Mouse (Mus musculus) stomach, postnatal 0 days (tissue): ENCODE data around the gene Ankrd42.

Experiments
- CTCF ChIP-seq: IDR thresholded peaks from 2 replicates; pipeline ENCODE4 v1.5.1; 2016; ENCODE audit warnings: antibody characterized with exemption, low read depth, mild to moderate bottlenecking, moderate library complexity
- EP300 ChIP-seq: optimal IDR thresholded peaks from 2 replicates; pipeline ENCODE3; 2016; ENCODE audit warnings: antibody characterized with exemption

DNA sequence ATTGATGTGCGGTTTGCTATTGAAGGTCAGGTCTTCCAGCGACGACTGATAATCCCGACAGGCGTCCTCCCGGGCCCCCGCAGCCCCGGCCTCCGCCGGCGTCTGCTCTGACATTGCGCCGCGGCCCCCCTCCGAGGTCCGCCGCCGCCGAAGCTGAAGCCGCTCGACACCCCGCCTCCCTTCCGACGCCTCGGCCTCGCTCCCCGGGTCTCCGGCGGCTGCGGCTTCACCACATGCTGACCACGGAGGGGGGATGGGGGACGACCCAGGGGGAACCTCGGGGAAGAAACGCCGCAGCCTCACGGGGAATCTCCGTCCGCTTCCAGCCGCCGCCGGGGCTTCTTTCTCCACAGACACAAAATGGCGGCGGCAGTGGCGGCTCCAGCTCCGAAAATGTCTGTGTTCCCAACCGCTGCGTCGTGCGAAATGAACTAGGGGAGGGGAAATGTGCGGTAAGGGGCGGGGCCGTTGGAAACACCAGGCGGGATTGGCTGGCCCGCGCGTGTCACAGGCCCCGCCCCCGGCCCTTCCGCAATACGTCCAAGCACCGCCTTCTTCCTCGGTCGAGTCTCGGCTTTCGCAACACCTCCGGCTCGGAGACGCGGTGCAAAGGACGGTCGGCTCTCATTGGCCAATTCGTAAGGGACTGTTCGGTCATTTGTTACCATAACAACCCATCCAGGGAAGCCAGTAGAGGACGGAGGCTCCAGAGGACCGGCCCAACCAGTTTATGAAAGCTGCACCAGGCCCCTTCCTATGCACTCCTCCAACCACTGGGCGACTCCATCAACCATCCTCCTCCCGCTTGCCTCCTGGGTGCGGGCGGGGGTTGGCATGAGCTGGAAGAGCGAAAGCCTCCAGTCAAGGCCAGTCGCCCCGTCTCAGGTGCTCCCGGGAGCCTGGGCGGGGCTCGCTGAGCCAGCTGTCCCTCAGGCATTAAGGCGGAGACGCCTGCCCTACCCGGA, 32.8 kb upstream of the Ankrd42 start, which contains the start of gene Pcf11:
- TF ChIP-seq CTCF (peak; percentile 53), EP300 (peak; percentile 18)
